Mouse (Mus musculus) neural tube, embryonic 14.5 days (tissue): ENCODE results near the gene Ptpre. TPM values are rescaled to one million over a fixed set of nuclear protein-coding genes. Genes with fewer than 3 reads are reported as not detected.
"Not testable (repeated sequence)": the region's sequence is repeated elsewhere in the genome, so short reads cannot be mapped to it uniquely, and the experiment has no call there.

Experiments used
- ATAC-seq: fragments of 200-750 bp; cut with Nextera tagmentation; 2 replicates; pipeline ENCODE4 v1.8.0; 2017; ENCODE audit warnings: low read depth, mild to moderate bottlenecking, moderate TSS enrichment, moderate library complexity
- H3K27ac ChIP-seq: fragments of 300-500 bp; sonication (generic); 2 replicates; pipeline ENCODE4 v1.5.1; 2014; ENCODE audit warnings: low read depth, mild to moderate bottlenecking, control low read depth, low read length, moderate library complexity, mixed read lengths
- H3K27me3 ChIP-seq: fragments of 300-500 bp; sonication (generic); 2 replicates; pipeline ENCODE4 v1.6.1; 2014; ENCODE audit warnings: low read length; ENCODE audit not compliant: control insufficient read depth, insufficient read depth
- H3K36me3 ChIP-seq: fragments of 300-500 bp; sonication (generic); 2 replicates; pipeline ENCODE4 v1.6.1; 2014; ENCODE audit warnings: low read length, mixed read lengths; ENCODE audit not compliant: control insufficient read depth, insufficient read depth
- H3K4me1 ChIP-seq: fragments of 300-500 bp; sonication (generic); 2 replicates; pipeline ENCODE4 v1.6.1; 2014; ENCODE audit warnings: low read length; ENCODE audit not compliant: control insufficient read depth, insufficient read depth
- H3K4me2 ChIP-seq: fragments of 300-500 bp; sonication (generic); 2 replicates; pipeline ENCODE4 v1.6.1; 2014; ENCODE audit warnings: mild to moderate bottlenecking, low read depth, low read length, control low read depth
- H3K4me3 ChIP-seq: fragments of 300-500 bp; sonication (generic); 2 replicates; pipeline ENCODE4 v1.5.1; 2014; ENCODE audit warnings: low read depth, low read length, control low read depth, mixed read lengths
- H3K9ac ChIP-seq: fragments of 300-500 bp; sonication (generic); replicated peaks from 2 replicates; pipeline ENCODE4 v1.6.1; 2014; ENCODE audit warnings: low read depth, mild to moderate bottlenecking, control low read depth, low read length, mixed read lengths
- H3K9me3 ChIP-seq: fragments of 300-500 bp; sonication (generic); 2 replicates; pipeline ENCODE4 v1.6.1; 2016; ENCODE audit warnings: low read length; ENCODE audit not compliant: control insufficient read depth
- WGBS: fragments of 180-500 bp; shearing (Covaris S2); extraction: QIAGEN DNeasy Blood & Tissue Kit; methylation state at CpG from one replicate; pipeline ENCODE4 v1.1.7; 2014; 5-methylcytosine and 5-hydroxymethylcytosine counted together
- polyA plus RNA-seq: library from polyadenylated mRNA; unstranded; fragments of >200 nt; fragmentation: Nextera tagmentation; extraction: Ambion mirVana; gene quantifications from 2 replicates; pipeline ENCODE4 v1.2.1, GENCODE M21; 2014

Ptpre gene
- polyA plus RNA-seq, 1 experiment from 2014 or later = 15.4 TPM

- Histone ChIP-seq H3K27me3 (no peaks in the 10 kb centered on the region), H3K4me3 (no peak overlapping the region), H3K27ac (no peak overlapping the region), H3K4me2 (no peak overlapping the region), H3K36me3 (no peaks in the 10 kb centered on the region), H3K9ac (no peak overlapping the region), H3K9me3 (no peaks in the 10 kb centered on the region), H3K4me1 (no peaks in the 10 kb centered on the region)
- no peak for ATAC-seq
These were observed 123.0 kb downstream of the Ptpre start for GRCm38 (mm10) chr7:135660314-135660713.

GRCm38 (mm10) chr7:135664211-135664610 lies 126.9 kb downstream of the Ptpre start:
- 81% methylated on average over 7 of the region's 7 CpGs for WGBS
- ATAC-seq = no peak

GRCm38 (mm10) chr7:135666314-135666713 lies 129.0 kb downstream of the Ptpre start:
- Histone ChIP-seq H3K36me3 (no peaks in the 10 kb centered on the region), H3K4me2 (no peak overlapping the region), H3K27ac (no peak overlapping the region), H3K4me1 (no peaks in the 10 kb centered on the region), H3K27me3 (no peaks in the 10 kb centered on the region), H3K9me3 (no peaks in the 10 kb centered on the region), H3K9ac (no peak overlapping the region), H3K4me3 (no peak overlapping the region)
- WGBS = 93% methylated on average over 2 of the region's 2 CpGs
- ATAC-seq = no peak

More at GRCm38 (mm10) chr7:135664211-135664610, 126.9 kb downstream of the Ptpre start:
- Histone ChIP-seq H3K36me3 (no peaks in the 10 kb centered on the region), H3K9me3 (no peaks in the 10 kb centered on the region), H3K9ac (no peak overlapping the region), H3K27me3 (no peaks in the 10 kb centered on the region), H3K4me2 (no peak overlapping the region), H3K4me3 (no peak overlapping the region), H3K27ac (no peak overlapping the region), H3K4me1 (no peaks in the 10 kb centered on the region)

DNA sequence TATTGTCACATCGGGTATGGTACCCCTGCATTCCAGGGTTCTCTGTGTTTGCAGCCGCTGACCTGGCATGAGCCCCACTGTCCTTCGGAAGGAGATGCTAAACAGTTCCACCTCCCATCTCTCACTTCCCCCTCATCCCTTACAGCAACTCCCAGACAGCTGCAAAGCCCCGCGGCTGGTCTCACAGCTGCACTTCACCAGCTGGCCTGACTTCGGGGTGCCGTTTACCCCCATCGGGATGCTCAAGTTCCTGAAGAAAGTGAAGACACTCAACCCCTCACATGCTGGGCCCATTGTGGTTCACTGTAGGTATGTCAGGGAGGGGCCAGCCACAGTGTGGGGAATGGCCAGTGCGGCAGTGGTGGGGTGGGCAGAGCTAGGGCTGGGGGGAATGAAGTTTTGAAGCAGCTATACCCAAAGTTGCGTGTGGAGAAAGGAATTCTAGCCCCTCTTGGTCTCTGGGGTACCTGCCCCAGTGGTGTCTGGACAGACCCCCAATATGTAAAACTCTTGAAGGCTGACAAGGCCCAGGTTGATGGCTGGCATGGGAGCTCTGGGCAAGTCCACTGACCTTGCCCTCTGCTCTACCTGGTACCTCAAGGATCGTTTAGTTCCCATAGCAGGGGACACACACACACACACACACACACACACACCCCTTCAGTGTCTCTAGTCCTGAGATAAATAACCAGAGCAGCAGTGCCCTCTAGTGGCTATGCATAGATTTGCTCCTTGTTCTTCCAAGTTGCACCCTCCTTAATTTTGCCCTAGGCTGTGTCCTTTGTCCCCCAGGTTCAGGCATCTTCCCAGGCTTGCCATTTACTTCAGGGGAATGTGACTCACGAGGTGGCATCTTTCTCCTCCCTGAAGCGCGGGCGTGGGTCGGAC lies 131.8 kb downstream of the Ptpre start:
- Histone ChIP-seq H3K27me3 (no peaks in the 10 kb centered on the region), H3K9me3 (no peaks in the 10 kb centered on the region), H3K27ac (no peak overlapping the region), H3K4me1 (no peaks in the 10 kb centered on the region), H3K4me2 (no peak overlapping the region), H3K36me3 (no peaks in the 10 kb centered on the region), H3K4me3 (no peak overlapping the region), H3K9ac (no peak overlapping the region)
- no peak; the same call in 1 of the 2 replicates for ATAC-seq
- 35% methylated on average over 16 of the region's 16 CpGs for WGBS

DNA sequence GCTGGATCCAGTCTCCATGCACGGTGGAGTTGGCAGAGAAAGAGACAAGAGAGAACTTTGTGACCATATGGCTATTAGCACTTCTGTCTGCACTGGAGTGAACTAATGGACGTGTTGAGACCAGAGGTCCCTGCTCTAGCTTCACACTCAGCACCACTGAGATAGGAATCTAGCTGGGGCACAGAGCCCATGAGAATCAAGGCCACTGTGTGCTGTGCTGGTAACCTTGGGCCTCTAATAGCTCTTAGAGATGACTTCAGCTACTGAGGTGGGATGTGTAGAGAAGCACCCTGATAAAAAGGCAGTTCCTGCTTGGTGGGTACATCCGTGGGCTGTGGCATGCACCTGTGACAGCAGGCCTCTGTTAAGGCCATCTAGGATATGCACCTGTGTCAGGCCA lies 136.3 kb downstream of the Ptpre start:
- no peak for ATAC-seq
- Histone ChIP-seq H3K27ac (no peak overlapping the region), H3K27me3 (no peaks in the 10 kb centered on the region), H3K9ac (no peak overlapping the region), H3K9me3 (no peaks in the 10 kb centered on the region), H3K4me2 (no peak overlapping the region), H3K4me1 (no peaks in the 10 kb centered on the region), H3K4me3 (no peak overlapping the region), H3K36me3 (no peaks in the 10 kb centered on the region)
- WGBS = 58% methylated on average over 3 of the region's 3 CpGs

- Histone ChIP-seq H3K27me3 (no peaks in the 10 kb centered on the region), H3K4me2 (no peak overlapping the region), H3K27ac (no peak overlapping the region), H3K36me3 (no peaks in the 10 kb centered on the region), H3K4me3 (no peak overlapping the region), H3K9me3 (no peaks in the 10 kb centered on the region), H3K9ac (no peak overlapping the region), H3K4me1 (no peaks in the 10 kb centered on the region)
- 88% methylated on average over 8 of the region's 8 CpGs for WGBS
- no peak for ATAC-seq
These were observed 139.4 kb downstream of the Ptpre start for GRCm38 (mm10) chr7:135676722-135677121.

- Histone ChIP-seq H3K27ac (no peak overlapping the region), H3K27me3 (no peaks in the 10 kb centered on the region), H3K4me1 (no peaks in the 10 kb centered on the region), H3K4me3 (no peak overlapping the region), H3K9ac (no peak overlapping the region), H3K36me3 (no peaks in the 10 kb centered on the region), H3K9me3 (no peaks in the 10 kb centered on the region), H3K4me2 (no peak overlapping the region)
- 76% methylated on average over 5 of the region's 5 CpGs for WGBS
- ATAC-seq = no peak
These were observed 143.1 kb downstream of the Ptpre start for GRCm38 (mm10) chr7:135680334-135680733.

GRCm38 (mm10) chr7:135684098-135684497 lies 146.8 kb downstream of the Ptpre start:
- H3K36me3 ChIP-seq, ATAC-seq, H3K9me3 ChIP-seq, H3K4me3 ChIP-seq, H3K9ac ChIP-seq, H3K27ac ChIP-seq, H3K4me2 ChIP-seq, H3K27me3 ChIP-seq, H3K4me1 ChIP-seq: not testable (repeated sequence)
- 68% methylated on average over 4 of the region's 4 CpGs for WGBS

- H3K4me1 ChIP-seq = no peaks in the 10 kb centered on the region
- no peak for ATAC-seq
- 90% methylated on average over 7 of the region's 7 CpGs for WGBS
- no peaks in the 10 kb centered on the region for H3K9me3 ChIP-seq
- no peak overlapping the region for H3K27ac ChIP-seq
- H3K9ac ChIP-seq = no peak overlapping the region
- H3K27me3 ChIP-seq = no peaks in the 10 kb centered on the region
- no peaks in the 10 kb centered on the region for H3K36me3 ChIP-seq
- H3K4me2 ChIP-seq = no peak overlapping the region
- H3K4me3 ChIP-seq = no peak overlapping the region
These were observed 147.7 kb downstream of the Ptpre start for GRCm38 (mm10) chr7:135684938-135685337.
